Mouse (Mus musculus) midbrain, postnatal 0 days (tissue): Measurements from ENCODE around the gene Cadm3. TPM values are rescaled to one million over a fixed set of nuclear protein-coding genes. Genes with fewer than 3 reads are reported as not detected.
A peak's percentile ranks its signal among the peaks of the same experiment; 100 is the strongest.

Experiments
- ATAC-seq: fragments of 200-750 bp; cut with Nextera tagmentation; 2 replicates; pipeline ENCODE4 v1.8.0; 2017; ENCODE audit warnings: moderate number of reproducible peaks, mild to moderate bottlenecking, moderate TSS enrichment, moderate library complexity; ENCODE audit not compliant: low FRiP score
- DNase-seq: peaks from one replicate; pipeline ENCODE4 v3.0.0-alpha.2; 2015; ENCODE audit warnings: low spot score
- H3K27ac ChIP-seq: fragments of 300-500 bp; sonication (generic); 2 replicates; pipeline ENCODE4 v1.5.1; 2014; ENCODE audit warnings: low read depth, mild to moderate bottlenecking, low read length, mixed read lengths
- H3K27me3 ChIP-seq: fragments of 300-500 bp; sonication (generic); 2 replicates; pipeline ENCODE4 v1.6.1; 2014; ENCODE audit warnings: low read length, control low read depth, mixed read lengths; ENCODE audit not compliant: insufficient read depth
- H3K36me3 ChIP-seq: fragments of 300-500 bp; sonication (generic); 2 replicates; pipeline ENCODE4 v1.6.1; 2014; ENCODE audit warnings: low read length, control low read depth, mixed read lengths; ENCODE audit not compliant: insufficient read depth
- H3K4me1 ChIP-seq: fragments of 300-500 bp; sonication (generic); 2 replicates; pipeline ENCODE4 v1.6.1; 2014; ENCODE audit warnings: mild to moderate bottlenecking, control low read depth, antibody characterized with exemption, low read length, mixed read lengths; ENCODE audit not compliant: insufficient read depth
- H3K4me2 ChIP-seq: fragments of 300-500 bp; sonication (generic); 2 replicates; pipeline ENCODE4 v1.6.1; 2014; ENCODE audit warnings: low read depth, mild to moderate bottlenecking, low read length, mixed read lengths; ENCODE audit not compliant: poor library complexity, severe bottlenecking
- H3K4me3 ChIP-seq: fragments of 300-500 bp; sonication (generic); 2 replicates; pipeline ENCODE4 v1.5.1; 2014; ENCODE audit warnings: low read depth, mild to moderate bottlenecking, low read length, moderate library complexity
- H3K9ac ChIP-seq: fragments of 300-500 bp; sonication (generic); replicated peaks from 2 replicates; pipeline ENCODE4 v1.6.1; 2014; ENCODE audit warnings: mild to moderate bottlenecking, low read length, moderate library complexity, mixed read lengths; ENCODE audit not compliant: poor library complexity, severe bottlenecking
- H3K9me3 ChIP-seq: fragments of 300-500 bp; sonication (generic); 2 replicates; pipeline ENCODE4 v1.6.1; 2016; ENCODE audit warnings: low read length, control low read depth
- CTCF ChIP-seq: IDR thresholded peaks from 2 replicates; pipeline ENCODE4 v1.5.1; 2016; ENCODE audit warnings: antibody characterized with exemption, mild to moderate bottlenecking
- WGBS: fragments of 180-500 bp; shearing (Covaris S2); extraction: QIAGEN DNeasy Blood & Tissue Kit; methylation state at CpG from one replicate; pipeline ENCODE4 v1.1.7; 2014; 5-methylcytosine and 5-hydroxymethylcytosine counted together
- polyA plus RNA-seq: library from polyadenylated mRNA; unstranded; fragments of >200 nt; fragmentation: Nextera tagmentation; extraction: Ambion mirVana; gene quantifications from 2 replicates; pipeline ENCODE4 v1.2.1, GENCODE M21; 2015
- total RNA-seq: library from RNA; depleted of rRNA; stranded (reverse); fragments of >200 nt; gene quantifications from 2 replicates; pipeline ENCODE4 v1.2.3, GENCODE M21; 2014; rRNA removed

Cadm3 gene
- 547 and 554 TPM in 2 replicates for total RNA-seq
- polyA plus RNA-seq: 53.9 and 60.8 TPM in 2 replicates

- H3K9ac ChIP-seq: peak within 1 kb of the TSS; percentile 100
- DNase-seq (peak; percentile 90), ATAC-seq (peak; percentile 88)
- no peak for TF ChIP-seq CTCF
- peak within 1 kb of the TSS; percentile 95 for H3K27ac ChIP-seq
- peak within 1 kb of the TSS; percentile 99 for H3K4me3 ChIP-seq
- peaks cover 19% of the 10 kb centered on the region; the same call in 1 of the 2 replicates for H3K4me1 ChIP-seq
- no peaks in the 10 kb centered on the region for H3K27me3 ChIP-seq
- H3K9me3 ChIP-seq: no peaks in the 10 kb centered on the region
- peak within 1 kb of the TSS; percentile 85 for H3K4me2 ChIP-seq
- under 1% methylated on average over 45 of the region's 46 CpGs for WGBS
- H3K36me3 ChIP-seq: no peaks in the 10 kb centered on the region
Observed at GRCm38 (mm10) chr1:173367356-173368046, at the start of gene Cadm3. Gene Cadm3, minus strand, starts transcription at chr1:173367695.

GRCm38 (mm10) chr1:173414631-173415030, 47.1 kb upstream of the Cadm3 start:
- Histone ChIP-seq H3K9ac (no peak overlapping the region), H3K36me3 (no peaks in the 10 kb centered on the region), H3K27me3 (no peaks in the 10 kb centered on the region), H3K4me2 (no peak overlapping the region), H3K9me3 (no peaks in the 10 kb centered on the region), H3K4me3 (no peak overlapping the region), H3K27ac (no peak overlapping the region), H3K4me1 (no peaks in the 10 kb centered on the region)
- 76% methylated on average over 3 of the region's 3 CpGs for WGBS
- ATAC-seq (no peak), DNase-seq (no peak)
- TF ChIP-seq CTCF: no peak

GRCm38 (mm10) chr1:173411863-173412262, 44.4 kb upstream of the Cadm3 start:
- Histone ChIP-seq H3K9me3 (no peaks in the 10 kb centered on the region), H3K27ac (no peak overlapping the region), H3K27me3 (no peaks in the 10 kb centered on the region), H3K4me3 (no peak overlapping the region), H3K36me3 (no peaks in the 10 kb centered on the region), H3K9ac (no peak overlapping the region), H3K4me2 (no peak overlapping the region), H3K4me1 (no peaks in the 10 kb centered on the region)
- no peak for ATAC-seq
- no peak for DNase-seq
- TF ChIP-seq CTCF: no peak
- 87% methylated on average over 4 of the region's 4 CpGs for WGBS

DNA sequence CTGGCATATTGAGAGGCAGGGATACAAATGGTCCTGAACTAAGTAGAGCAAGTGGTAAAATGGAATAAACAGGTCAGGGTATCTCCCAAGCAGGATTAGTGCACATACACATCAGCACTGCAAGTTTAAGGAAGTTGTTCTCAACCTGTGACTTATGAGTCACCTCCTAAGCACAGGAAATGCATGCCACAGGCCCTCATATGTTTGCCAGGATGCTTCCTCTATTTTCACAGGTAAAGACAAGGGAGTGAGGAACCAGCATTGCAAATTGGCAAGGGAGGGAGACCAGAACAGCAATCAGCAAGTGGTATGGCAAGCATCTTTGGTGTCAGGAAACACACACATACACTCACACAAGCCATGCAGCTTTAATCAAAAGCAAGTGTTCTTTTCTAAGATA, 41.6 kb upstream of the Cadm3 start:
- Histone ChIP-seq H3K27me3 (no peaks in the 10 kb centered on the region), H3K4me3 (no peak overlapping the region), H3K27ac (no peak overlapping the region), H3K9me3 (no peaks in the 10 kb centered on the region), H3K9ac (no peak overlapping the region), H3K4me2 (no peak overlapping the region), H3K4me1 (no peaks in the 10 kb centered on the region), H3K36me3 (no peaks in the 10 kb centered on the region)
- TF ChIP-seq CTCF: no peak
- DNase-seq (no peak), ATAC-seq (no peak)

GRCm38 (mm10) chr1:173404696-173405309, 37.3 kb upstream of the Cadm3 start:
- Histone ChIP-seq H3K4me2 (no peak overlapping the region), H3K4me3 (no peak overlapping the region), H3K9ac (no peak overlapping the region), H3K27me3 (no peaks in the 10 kb centered on the region), H3K4me1 (no peaks in the 10 kb centered on the region), H3K27ac (0 out of 2 replicates have a peak overlapping the region, but pooled peaks have one; percentile 43), H3K9me3 (no peaks in the 10 kb centered on the region), H3K36me3 (no peaks in the 10 kb centered on the region)
- TF ChIP-seq CTCF: no peak
- 0 out of 2 replicates have a peak, but pooled peaks have one; percentile 10 for ATAC-seq
- peak; percentile 32 for DNase-seq
- 64% methylated on average over 5 of the region's 5 CpGs for WGBS

DNA sequence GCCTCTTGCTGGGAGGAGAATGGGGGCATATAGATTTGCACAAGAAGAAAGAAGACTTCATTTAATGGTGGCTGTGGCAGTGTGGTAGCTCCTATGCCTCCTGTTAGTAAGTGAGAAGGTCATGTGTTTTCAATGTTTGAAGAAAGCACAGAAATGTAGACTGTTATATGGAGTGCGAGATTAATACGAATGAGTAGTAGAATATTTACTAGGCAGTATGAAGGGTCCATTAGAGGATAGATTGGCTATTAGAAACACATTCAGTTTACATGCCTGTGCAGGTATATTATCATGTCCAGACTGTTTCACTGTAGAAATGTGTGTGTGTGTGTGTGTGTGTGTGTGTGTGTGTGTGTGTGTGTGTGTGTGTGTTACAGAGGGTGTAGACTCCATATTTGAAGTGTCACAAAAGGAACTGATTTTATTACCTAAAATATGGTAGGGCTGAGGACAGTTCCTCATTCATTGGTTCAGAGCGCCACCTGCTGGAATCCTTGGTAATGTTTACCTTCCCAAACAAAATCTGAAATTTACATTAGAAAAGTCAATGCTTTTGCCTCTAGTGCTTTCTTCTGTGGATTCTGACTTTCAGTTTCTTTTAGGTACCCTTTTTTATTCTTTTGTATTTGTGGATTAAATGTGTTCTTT, 31.0 kb upstream of the Cadm3 start:
- peak; percentile 90 for TF ChIP-seq CTCF
- DNase-seq (peak; percentile 89), ATAC-seq (peak; percentile 89)
- Histone ChIP-seq H3K4me2 (no peak overlapping the region), H3K27ac (no peak overlapping the region), H3K9ac (no peak overlapping the region), H3K27me3 (no peaks in the 10 kb centered on the region), H3K4me3 (no peak overlapping the region), H3K4me1 (no peaks in the 10 kb centered on the region), H3K9me3 (no peaks in the 10 kb centered on the region), H3K36me3 (no peaks in the 10 kb centered on the region)
- 40% methylated on average over 3 of the region's 3 CpGs for WGBS
